Mouse (Mus musculus) gastrocnemius, postnatal 36 days (tissue): Measurements from ENCODE around the gene Jdp2. TPM values are rescaled to one million over a fixed set of nuclear protein-coding genes. Genes with fewer than 3 reads are reported as not detected.

Source experiments
- DNase-seq, 2 experiments: peaks; one replicate each; pipeline ENCODE4 v3.0.0; 2022
- intact Hi-C: fragments of 180-260 bp; cut with DNase I; formaldehyde crosslinking; loops from one replicate; pipeline ENCODE4 v1.15.1; 2025
- total RNA-seq, 2 experiments: library from RNA; stranded (reverse); gene quantifications; 2 replicates each; pipeline ENCODE4 v1.2.3; 2021

The Jdp2 gene
- total RNA-seq, 2 experiments from 2014 or later: 4.6 to 4.9 TPM

DNA sequence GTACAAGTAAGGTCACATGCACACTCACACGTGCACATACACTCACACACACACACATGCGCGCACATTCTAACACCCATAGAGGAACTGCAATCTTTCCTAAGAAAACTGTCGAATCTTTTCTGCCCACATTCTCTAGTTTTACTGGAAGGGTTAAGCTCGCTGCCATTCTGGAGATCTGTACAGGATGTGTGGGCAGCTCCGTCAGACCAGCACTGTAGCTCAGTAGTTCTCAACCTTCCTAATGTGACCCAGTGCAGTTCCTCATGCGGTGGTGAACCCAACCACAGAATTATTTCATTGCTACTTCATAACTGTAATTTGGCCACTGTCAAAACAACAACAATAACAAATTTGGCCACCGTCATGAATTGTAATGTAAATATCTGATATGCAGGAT, 75.1 kb downstream of the Jdp2 start:
- intact Hi-C loops: no loop called here
- no peak for DNase-seq

DNA sequence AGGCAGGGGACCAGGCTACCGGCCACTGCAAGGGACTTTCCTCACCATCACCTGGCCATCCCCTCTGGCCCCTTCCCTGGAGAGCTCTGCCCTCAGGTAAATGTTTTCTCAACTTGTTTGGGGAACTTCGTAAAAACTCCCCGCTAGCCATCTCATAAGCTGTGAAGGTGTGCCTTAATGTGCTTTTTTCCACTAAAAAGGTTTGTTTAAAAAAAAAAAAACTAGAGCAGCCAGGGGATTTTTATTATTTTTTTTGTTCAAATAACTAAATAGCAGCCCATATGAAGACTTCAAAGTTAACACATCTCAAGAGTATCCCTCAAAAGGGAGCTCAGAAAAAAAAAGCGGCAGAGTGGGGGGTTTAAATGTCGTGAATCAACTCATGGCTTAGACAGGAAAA, 80.3 kb downstream of the Jdp2 start:
- no peak for DNase-seq
- intact Hi-C loops: no loop called here

DNA sequence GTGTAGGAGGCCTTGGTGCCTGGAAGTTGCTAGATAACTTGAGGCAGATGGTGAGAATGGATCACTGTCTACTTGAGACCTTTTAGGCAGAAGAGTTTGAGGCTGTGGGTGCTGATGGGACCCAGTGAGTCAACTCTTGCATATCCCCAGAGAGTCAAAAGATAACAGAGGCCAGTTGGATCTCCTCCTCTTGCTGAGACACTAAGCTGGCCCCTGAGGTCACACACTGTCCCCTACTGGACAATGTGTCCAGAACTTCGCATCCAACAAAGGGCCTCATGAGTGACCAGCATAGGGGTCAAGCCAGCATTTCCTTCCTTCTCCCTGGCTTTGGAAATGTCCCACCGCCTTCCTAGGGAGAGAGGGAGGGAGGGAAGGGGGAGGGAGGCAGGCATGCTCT, 81.0 kb downstream of the Jdp2 start:
- intact Hi-C loops: no loop called here

GRCm38 (mm10) chr12:85682328-85682727, 83.5 kb downstream of the Jdp2 start:
- intact Hi-C loops: no loop called here
- no peak for DNase-seq

More for the DNA sequence above, 81.0 kb downstream of the Jdp2 start:
- DNase-seq: no peak

DNA sequence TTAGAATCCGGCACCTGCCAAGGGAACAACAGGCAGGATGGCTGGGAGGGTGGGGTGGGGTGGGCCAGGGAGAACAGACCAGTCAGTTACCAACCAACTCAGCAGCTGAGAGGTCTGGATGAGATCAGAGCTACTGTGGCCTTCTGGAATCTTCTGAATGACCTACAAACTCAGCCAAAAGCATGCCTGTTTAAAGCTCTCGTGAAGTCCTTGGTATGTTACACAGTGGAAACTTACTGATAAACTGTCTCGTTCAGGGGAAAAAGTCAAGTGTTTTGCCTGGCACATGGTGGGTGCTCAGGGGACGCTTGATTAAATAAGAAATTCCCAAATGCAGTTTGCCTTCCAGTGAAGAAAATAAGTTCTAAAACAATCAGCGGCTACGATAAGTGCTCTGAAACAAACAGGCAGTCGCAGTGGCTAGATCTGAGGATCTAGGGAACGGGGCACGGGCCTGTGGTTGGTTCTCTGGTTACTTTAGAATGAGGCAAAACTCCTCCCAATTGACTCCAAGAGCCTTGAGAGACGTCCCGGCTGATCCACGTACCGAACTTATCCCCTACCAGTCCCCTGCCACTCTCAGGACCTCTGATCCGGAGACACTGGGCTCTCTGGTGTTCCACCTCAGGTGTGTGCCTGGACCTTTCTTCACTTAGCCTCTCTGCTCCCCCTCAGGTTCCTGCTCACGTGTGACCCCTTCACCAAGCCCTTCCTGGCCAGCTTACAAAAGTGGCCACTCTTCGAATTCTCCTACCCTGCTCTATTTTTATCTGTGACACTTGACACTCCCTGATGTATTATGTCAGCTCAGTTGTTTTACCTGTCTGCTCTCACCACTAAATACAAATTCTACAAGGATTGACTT, 85.8 kb downstream of the Jdp2 start:
- intact Hi-C loops: no loop called here
- no peak for DNase-seq

DNA sequence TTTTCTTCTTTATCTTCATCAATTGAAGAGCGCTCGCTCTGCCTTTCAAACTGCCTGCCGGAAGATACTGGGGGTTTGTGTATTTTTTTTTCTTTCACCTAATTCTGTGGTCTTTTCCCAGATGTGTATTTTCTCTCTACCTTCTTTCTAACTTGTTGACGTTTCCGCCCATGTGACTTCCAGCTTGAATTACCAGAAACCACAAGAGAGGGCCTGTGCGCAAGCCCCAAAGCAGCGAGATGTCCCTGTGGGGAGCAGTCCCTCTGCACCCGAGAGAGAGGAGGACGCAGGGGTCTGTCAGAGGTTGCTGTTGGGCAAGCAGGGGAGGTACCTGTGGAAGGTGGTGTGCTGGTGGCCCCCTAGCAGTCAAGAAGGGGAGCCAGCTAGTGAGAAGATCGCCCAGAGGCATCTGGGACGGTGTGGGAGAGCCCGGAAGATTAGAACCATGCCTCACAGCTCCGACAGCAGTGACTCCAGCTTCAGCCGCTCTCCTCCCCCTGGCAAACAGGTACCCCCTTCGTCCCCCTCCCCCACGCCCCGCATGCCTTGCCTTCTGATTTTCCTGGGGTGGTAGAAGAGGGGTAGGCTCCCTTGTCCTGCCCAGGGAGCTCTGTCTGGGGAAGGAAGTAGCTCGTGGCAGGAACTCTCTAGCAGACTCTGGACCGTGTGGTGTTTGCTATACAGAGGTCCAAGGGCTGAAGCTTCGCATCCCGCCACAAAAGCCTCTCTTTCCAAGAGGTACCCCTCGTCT, 87.8 kb downstream of the Jdp2 start, which contains the start of gene Batf:
Batf (plus strand) TSS at position 204 of the 751 bp plus-strand sequence.
- intact Hi-C loops: no loop called here
- no peak for DNase-seq

DNA sequence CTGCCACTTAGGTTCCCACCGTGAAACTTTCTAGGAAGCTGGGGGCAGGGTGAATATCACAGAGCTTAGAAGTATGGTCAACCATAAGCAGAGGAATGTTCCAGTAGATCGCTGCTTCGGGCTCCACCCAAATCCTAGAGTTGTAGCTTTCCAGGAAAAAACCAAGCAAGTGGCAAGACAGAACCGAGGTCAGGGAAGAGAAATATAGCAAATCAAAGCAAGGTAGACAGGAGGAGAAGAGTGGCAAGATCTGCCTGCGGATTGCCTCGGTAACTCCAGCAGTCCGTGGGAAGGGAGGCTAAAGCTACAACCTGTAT, 88.3 kb downstream of the Jdp2 start:
- intact Hi-C loops: no loop called here
- no peak for DNase-seq

GRCm38 (mm10) chr12:85687846-85688245, 89.0 kb downstream of the Jdp2 start:
- DNase-seq: no peak
- intact Hi-C loops: no loop called here

Other genes starting within 250 kb of the Jdp2 start
- 100 to 1,000 TPM; 103 to 110 TPM for gene Tmed10, start 224.2 kb upstream of the Jdp2 start, total RNA-seq
- 10 to 100 TPM in 1 of 2 experiments, 1 to 10 TPM in 1; 7.2 to 13.7 TPM for gene Fos, start 125.1 kb upstream of the Jdp2 start, total RNA-seq
- gene Batf, start 87.6 kb downstream of the Jdp2 start, total RNA-seq: not detected
- under 1 TPM; 0.33 to 0.69 TPM for gene Flvcr2, start 147.5 kb downstream of the Jdp2 start, total RNA-seq
- gene Erg28, start 225.5 kb downstream of the Jdp2 start, total RNA-seq: 1 to 10 TPM; 2.7 to 3.9 TPM
- gene Ttll5, start 225.6 kb downstream of the Jdp2 start, total RNA-seq: 1 to 10 TPM; 5.5 to 6.1 TPM